Mouse (Mus musculus) stomach, postnatal 0 days (tissue): ENCODE results near the gene Me3.

Experiments used
- CTCF ChIP-seq: IDR thresholded peaks from 2 replicates; pipeline ENCODE4 v1.5.1; 2016; ENCODE audit warnings: antibody characterized with exemption, low read depth, mild to moderate bottlenecking, moderate library complexity
- EP300 ChIP-seq: optimal IDR thresholded peaks from 2 replicates; pipeline ENCODE3; 2016; ENCODE audit warnings: antibody characterized with exemption

GRCm38 (mm10) chr7:89590039-89590438 lies 42.2 kb upstream of the Me3 start:
- TF ChIP-seq CTCF (no peak), EP300 (no peak)
